Mouse (Mus musculus): ENCODE results near the gene Tagap.

- TF ChIP-seq POLR2A (IDR thresholded peaks at IDR 0.05; ENCODE audit: low read depth, low read length) (no peak), CTCF (IDR thresholded peaks at IDR 0.05; ENCODE audit: extremely low read depth, insufficient read depth, insufficient read length, insufficient replicate concordance) (no peak)
These were observed 2.9 kb downstream of the Tagap start for GRCm38 (mm10) chr17:7928662-7929061.
